Mouse (Mus musculus) c-Kit-positive CD71-positive TER-119-negative erythroid progenitor cells, embryonic 14.5 days (primary cell): Measurements from ENCODE around the gene Agap1.
"Not testable (repeated sequence)": the region's sequence is repeated elsewhere in the genome, so short reads cannot be mapped to it uniquely, and the experiment has no call there.

Experiments
- DNase-seq: peaks from one replicate; pipeline ENCODE4 v3.0.0-alpha.2; 2013; ENCODE audit warnings: low read depth

Gene Agap1

DNA sequence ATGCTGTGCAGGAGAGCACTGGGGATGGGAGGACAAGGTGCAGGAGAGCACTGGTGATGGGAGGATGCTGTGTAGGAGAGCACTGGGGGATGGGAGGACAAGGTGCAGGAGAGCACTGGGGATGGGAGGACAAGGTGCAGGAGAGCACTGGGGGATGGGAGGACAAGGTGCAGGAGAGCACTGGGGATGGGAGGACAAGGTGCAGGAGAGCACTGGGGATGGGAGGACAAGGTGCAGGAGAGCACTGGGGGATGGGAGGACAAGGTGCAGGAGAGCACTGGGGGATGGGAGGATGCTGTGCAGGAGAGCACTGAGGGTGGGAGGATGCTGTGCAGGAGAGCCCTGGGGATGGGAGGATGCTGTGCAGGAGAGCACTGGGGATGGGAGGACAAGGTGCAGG, 47.3 kb downstream of the Agap1 start:
- DNase-seq, result not testable (repeated sequence)

DNA sequence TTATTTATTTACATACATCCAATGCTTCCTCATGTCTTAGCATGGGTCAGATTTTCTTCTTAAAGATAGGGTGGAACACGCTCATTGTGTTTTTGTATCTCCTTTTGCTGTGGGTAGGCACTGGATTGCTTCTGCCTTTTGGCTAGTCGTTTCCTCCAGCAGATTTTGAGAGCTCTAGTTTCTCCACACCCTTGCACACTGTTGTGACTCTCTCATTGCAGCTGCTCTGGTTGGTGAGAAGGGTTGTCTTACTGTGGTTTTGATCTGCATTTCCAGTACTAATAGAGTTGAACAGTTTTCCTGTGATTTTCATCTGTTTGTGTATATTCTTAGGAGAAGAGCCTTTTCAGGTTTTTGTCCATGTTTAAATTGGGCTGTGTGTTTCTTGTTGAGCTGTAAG, 54.6 kb downstream of the Agap1 start:
- DNase-seq, result no peak

DNA sequence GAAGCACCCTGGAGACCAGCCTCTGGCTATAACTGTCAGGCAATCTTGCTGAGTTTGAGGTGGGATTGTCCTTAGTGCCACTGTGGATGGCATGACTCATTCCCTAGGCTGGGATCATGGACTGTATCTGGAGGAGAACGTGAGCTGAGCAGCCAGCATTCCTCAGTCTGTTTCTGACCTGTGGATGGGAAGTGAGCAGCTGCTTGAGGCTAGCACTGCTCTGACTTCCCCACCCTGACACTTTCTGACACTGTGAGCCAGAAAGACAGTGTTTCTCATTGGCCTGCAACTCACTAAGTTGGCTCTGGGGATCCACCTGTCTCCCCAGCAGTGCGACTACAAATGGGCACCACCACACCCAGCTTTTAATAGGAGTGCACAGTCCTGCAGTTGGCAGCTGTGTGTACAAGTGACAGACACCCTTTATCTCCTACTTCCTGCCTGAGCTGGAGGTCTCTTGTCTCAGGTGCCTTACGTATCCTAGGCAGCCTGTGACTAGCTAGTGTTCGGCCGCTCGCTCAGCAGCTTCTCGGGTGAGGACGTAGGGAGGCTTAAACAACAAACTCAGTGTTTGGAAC, 55.2 kb downstream of the Agap1 start:
- no peak for DNase-seq

DNA sequence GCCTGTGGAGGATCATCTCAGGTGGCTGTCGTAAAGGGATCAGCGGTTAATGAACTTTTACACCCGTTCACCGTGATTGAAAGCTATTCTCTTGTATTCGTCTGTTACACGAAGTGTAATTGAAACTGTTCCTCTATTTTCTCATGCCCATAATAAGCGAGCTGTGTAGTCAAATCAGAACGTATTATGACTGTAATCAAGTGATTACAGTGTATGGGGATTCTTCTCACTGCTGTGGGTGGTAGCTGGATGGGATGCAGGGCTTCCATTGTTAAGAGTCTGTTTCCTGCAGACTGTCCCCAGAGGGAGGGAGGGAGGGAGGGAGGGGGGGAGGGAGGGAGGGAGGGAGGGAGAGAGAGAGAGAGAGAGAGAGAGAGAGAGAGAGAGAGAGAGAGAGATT, 56.1 kb downstream of the Agap1 start:
- no peak for DNase-seq

DNA sequence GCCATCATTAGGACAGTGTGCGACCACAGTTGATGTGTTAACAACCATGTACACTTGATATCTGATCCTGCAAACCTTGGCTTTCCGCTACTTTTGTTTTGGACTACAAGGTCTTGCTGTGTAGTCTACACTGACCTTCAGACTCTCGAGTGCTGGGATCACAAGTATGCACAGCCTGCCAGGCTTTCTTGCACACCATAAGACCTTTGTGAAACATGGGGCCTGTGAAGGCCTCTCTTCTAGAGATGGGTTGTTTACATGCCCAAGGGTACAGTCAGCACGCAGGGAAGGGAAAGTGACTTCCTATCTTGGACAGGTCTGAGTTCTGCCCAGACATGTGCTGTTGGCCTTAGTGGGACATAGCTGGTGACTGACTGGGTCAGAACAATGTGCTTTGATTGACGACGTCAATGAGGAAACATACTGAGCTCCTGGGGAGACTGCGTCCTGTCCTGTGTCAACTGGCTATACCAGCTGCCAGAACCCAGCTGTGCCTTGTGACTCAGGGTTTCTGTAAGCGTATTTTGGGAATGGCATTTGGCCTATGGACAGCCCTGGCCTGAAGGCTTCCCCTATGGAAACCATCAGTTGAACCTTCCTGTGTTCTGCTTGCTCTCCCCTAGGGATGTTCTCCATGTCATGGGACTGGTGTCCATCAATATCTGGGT, 59.1 kb downstream of the Agap1 start:
- DNase-seq, result no peak

DNA sequence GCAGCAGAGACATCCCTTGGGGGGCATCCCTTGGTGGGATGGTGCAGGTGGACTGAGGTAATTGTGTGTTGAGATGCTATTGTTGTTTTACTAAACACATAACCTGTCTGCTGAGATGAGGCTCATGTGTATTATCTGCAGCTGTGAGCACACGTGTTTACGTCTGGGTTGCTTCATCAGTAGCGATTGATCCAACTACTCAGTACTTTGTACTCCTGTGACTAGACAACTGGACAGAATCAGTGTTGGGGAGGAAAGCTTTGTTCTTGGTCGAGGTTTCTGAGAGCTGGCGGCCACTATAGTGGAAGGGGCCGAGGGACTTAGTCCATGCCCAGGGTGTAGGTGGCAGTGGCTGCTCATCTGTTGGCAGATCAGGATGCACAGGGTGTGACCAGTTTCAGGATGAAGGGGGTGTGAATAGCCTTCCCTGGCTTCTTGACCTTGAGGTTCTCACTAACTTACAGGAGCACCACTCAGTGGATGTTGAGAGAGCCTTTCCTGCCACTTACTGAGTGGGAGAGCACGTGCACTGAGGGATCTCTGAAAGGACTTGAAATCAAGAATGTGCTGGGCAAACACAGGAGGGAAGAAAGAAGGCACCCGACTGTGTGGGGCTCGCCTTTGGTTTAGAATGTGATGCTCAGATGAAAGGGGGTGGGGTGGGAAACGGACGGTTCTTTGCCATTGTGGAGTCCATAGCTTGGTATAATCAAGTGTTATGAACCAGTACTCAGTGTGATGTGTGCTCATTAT, 61.4 kb downstream of the Agap1 start:
- DNase-seq, result no peak

DNA sequence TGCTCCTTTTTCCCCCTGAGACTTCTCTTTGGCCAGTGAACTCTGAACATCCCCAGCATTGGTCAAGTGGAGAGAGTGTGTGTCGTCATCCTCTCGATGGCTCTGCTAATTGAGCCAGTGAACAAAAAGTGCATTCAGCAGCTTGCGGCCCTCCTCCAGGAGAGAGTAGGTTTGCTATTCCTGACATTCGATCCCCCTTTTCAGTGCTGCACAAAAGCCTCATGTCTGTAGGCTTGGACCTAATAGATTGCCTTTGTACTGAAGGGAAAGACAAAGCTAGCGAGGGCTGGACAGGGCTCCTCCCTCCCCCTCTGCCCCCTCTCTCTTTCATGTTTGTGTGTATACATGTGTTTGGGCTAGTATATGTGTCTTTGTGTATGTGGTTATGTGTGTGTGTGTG, 63.2 kb downstream of the Agap1 start:
- DNase-seq, result no peak

DNA sequence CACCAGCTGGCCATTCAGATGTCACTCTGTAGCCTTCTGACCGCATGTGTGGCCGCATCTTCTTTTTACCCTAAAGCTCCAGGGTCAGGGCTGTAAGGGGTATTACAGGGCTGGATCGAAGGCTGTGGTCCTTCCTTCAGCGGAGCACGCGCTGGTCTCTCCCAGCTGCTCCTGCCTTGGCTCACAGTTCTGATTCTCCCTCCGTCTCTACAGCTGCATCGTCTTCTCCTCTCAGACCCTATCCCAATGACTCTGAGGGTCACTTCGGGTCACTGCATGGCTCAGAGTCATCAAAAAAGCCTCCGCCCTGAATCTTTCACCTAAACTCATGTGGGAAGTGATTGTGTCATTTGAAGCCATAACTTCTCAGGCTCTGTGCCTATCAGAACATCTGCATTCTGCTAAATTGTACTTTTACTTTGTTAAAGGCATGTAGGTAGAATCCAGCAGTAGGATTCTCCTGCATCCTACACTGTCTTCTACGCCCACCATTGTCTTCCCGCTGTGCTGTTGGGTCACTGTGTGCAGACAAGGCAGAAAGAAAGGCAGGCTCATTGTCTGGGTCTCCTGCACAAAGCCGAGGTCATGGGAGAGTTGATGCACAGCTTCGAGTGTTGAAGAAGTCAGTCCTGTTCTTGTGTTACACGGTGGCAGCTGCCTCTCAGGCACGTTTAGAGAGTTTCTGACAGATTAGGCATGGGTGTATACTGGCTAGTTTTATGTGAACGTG, 65.5 kb downstream of the Agap1 start:
- no peak for DNase-seq

DNA sequence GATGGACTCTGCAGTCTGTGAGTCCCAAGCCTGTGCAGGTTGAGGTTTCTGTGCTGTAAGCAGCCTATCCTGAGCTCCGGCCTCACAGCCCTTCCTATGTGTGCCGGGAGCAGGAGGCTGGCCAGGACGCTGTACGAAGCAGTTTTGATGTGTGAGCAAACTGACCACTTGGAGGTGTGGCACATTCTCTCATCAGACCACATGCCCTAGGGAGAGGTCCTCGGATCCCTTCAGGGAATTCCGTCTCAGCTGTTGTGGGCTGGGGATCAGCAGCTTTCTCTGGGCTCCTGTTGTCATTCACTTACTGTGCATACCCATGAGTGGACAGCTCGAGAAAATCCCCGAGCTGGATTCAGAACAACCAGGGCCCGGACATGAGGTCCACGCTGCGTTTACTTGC, 66.8 kb downstream of the Agap1 start:
- DNase-seq, result no peak

DNA sequence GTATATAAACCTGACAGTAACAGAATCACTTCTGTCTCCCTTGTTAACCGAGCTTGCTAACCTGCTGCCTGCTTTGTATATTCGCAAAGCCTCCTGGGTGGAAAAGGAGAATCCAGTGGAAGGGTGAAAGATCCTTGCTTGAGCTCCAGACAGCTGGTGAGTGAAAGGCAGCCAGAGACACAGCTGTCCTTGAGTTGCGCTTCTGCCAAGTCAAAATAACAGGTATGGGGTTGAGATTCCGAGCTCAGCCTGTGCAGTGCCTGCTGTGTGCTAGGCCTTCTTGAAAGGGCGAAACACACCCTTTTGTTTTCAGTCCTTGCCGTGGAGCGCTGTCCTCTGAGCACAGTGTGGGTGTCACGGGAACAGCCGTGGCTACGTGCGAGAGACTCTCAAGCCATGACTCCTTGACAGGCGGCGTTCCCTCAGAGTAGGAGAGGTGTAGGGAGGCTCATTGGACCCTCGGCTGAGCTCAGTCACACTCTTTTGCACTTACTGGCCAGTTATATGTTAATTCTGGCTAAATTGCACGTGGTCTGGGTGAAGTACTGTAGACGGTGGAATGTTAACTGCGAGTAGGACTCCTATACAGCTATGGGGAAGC, 67.4 kb downstream of the Agap1 start:
- no peak for DNase-seq

DNA sequence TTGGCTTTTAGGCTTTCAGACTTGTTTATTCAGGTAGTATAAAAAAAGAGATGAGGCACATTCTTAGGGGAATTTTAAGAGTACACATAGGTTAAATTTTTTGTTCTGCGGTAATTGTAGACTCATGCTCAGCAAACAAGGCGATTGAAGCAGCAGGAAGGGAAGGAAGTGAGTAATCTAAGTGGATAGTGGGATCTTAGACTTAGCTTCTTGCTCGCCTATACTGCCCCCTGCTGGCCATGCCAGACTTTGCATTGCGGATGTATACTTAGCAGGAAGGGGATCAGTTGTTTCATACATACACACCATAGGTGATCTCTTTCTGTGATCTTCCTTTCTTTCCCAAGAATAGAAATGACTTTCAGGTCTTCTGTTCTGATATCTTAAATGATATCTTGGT, 69.8 kb downstream of the Agap1 start:
- DNase-seq, result peak; percentile 48

DNA sequence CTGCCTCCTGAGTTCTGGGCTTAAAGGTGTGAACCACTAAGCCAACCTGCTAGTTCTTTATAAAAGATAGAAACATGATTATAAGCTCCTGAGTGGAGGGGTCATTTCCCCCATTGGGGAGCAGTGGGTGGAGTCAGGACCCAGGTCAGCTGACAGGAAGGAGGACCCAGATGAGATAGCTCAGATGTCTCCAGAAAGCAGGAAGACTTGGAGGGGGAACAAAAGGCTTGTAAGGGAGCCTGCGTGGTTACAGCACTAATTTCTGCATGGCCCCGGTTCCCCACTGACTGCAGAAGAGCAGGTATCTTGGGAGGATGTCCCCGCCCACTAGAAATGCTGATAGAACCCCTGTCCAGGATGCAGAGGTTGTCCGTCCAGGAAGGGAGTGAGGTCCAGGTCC, 70.4 kb downstream of the Agap1 start:
- DNase-seq, result no peak

DNA sequence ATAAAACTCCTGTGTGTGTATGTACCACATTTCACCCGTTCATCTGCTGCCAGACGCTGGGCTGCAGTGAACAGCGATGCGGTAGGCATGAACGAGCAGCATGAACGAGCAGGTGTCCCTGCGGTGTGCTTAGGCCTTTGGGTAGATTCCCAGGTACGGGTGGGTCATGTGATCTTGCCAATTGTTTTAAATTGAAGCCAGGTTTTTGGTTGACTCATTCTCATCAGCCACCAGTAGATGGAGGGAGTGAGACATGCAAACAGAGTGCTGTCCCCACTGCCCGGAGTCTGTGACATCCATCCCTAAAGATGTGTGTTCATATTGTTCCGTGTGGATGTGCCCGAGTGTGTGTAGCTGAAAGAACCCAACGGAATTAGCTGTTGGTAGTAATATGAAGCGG, 71.2 kb downstream of the Agap1 start:
- no peak for DNase-seq

DNA sequence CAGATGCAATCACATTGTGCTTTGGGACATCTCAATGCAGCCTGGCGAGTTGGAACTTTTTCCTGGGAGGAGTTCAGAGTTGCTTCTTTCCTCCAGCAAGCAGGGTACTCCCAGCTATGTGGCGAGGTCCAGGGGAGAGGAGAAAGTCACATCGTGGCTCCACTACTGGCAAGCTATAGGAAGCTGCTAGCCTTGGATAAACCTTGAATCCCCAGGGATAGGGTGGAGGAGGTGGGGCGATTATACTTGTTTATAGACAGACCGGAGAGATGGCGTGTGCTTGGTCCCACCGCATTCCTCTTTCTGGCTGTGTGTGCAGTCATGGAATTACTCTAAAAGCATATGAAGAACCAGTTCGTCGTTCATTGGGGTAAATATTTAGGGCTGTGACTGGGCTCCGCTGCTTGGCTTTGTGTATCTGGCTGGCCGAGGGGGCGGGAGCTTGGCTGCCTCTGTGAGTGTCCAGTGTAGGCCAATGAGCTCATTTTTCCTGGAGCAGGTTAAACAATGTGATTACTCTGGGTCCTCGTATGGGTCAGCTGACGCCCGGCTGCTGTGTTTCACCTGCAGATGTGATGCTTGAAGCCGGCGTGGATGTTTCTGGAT, 74.2 kb downstream of the Agap1 start:
- DNase-seq, result no peak

DNA sequence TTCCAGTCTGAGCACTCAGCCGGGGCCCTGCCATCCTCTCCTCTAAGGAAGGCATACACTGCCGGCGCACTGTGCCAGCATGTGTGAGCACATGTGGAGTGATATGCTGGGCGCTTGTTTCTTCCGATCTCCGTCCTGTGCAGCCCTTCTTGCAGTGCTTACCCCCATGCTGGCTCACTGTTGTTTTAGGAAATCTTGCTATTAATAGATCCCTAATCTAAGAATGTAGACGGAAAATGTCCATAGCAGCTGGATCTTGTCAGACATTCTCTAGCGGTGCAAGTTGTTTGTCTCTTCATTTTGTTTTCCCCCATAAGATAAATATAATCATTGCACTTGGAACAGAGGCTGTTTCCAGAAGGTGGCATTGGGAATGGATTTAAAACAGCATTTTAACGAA, 79.1 kb downstream of the Agap1 start:
- no peak for DNase-seq

DNA sequence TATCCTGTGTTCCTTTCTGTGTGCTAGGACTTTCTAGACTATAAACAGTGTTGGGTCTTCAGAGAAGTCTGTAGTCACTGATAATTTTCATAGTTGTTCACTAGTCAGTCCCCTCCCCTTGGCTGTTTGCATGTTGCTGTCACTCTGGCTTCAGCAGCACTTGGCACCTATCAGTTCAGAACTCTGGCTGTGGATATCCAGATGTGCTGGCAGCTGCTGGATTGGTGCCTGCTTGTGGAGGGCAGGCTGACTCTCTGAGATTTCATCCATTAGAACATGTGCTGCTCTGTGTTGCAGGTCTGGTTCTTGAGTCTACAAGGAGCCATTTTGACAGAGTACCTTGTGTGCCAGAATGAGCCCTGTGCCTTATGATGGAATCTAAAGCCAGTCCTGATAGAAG, 80.6 kb downstream of the Agap1 start:
- no peak for DNase-seq

DNA sequence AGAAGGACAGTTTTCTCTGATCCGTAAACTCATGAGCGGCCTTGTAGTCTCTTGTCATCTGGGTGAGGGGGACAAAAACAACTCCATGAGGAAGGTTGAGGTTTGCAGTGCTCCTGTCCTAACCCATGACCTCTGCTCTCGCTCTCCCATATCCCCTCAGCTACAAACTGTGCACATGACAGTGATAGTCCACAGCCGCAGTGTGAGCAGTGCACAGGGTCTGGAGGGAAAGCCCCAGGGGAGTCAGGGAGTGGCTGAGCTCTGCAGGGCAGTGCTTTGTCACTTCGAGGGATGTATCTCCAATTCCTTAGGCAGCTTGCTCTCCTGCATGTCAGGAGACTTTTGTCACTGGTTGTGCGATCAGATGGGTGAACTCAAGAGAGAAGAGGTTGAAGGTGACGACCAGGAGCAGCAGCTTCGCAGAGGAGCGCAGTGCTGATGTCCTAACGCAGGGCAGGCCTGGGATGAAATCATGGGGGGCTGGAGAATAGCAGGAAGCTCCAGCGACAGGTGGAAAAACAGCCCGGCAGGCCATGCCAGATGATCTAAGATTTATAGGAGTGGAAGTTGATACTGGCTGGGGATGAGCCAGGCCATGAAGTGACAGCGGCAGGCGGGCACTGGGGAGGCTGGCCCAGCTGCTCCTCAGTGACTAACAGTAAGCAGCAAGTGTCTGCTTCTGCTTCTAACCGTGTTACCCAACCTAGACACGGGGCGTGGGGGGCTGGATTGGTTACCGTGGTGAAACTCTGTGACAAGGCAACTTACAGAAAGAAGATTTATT, 83.7 kb downstream of the Agap1 start:
- DNase-seq, result no peak

DNA sequence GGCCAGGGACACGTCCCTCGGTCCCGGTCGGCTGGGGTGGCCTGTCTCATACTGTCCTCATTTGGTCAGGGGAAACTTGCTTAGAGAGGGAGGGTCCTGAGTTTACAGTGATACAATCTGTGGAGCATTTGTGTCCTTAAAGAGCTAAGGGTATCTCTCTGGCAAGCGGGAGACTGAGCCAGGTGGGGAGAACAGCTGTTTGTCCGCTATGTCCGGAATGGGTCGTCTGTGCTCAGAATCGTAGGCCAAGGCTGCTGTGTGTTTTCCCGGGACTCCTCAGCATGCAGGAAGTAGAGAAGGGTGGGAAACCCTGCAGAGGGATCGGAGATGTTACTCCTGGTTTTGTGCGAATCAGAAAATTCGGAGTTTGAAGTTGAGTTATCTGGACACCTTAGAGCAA, 84.5 kb downstream of the Agap1 start:
- DNase-seq, result no peak

DNA sequence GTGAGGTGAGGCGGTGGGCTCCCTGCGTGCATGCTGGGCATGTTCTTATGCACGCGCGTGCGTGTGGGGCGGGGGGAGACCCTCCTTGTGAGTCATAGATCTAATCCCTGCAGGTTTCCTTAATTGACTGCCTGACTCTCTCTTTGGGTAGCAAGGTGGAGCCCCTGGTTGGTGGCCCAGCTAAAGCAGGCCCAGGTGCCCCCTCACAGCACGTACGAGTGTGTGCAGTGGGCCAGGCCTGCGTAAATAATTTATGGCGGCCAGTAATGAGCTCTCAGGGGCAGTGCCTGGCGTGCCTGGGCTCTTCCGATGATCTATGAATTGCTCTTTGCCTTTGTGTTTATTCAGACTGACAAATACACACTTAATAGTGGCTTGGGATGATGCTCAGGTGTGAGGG, 86.5 kb downstream of the Agap1 start:
- no peak for DNase-seq

DNA sequence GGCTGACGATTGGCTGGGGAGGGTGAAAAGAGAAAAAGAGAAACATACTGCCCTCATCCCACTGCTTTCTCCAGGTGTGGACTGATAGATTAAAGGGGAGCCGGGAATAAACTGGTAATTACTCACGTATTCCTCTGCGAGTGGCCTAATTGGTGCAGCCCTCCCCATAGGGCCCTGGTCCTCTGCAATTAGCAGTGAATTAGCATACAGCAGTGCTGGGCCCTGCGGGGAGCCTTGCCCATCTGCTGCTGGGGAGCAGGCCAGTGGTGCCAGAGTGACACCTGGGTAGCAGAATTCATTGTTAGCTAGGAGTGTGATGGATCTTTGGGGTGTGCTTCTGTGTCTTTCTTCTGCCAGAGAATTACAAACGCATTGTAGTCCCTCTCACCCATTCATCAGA, 87.9 kb downstream of the Agap1 start:
- DNase-seq, result no peak

DNA sequence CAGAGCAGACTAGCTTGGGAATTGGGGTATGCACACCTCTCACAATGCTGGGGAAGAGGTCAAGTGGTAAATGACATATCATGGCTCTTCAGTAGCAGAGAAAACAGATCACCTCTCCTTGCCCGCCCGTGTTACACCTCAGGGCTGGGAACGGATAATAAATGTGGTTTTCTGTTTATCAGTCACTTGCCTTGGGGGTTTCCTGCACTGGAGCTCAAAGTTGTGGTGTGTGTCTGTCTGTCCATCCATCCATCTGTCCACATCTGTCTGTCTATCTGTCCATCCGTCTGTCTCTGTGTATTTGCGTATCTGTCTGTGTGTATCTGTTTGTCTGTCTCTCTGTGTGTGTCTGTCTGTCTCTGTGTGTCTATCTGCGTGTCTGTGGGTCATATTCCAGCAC, 88.7 kb downstream of the Agap1 start:
- DNase-seq, result no peak
